Mouse (Mus musculus) stomach, embryonic 15.5 days (tissue): ENCODE measurements around the gene Fmnl2. TPM values are rescaled to one million over a fixed set of nuclear protein-coding genes. Genes with fewer than 3 reads are reported as not detected.

Experiments
- ATAC-seq: fragments of 200-750 bp; cut with Nextera tagmentation; 2 replicates; pipeline ENCODE4 v1.8.0; 2017; ENCODE audit warnings: low read depth, moderate number of reproducible peaks, moderate TSS enrichment; ENCODE audit not compliant: insufficient read depth, low FRiP score
- H3K27ac ChIP-seq: fragments of 300-500 bp; sonication (generic); 2 replicates; pipeline ENCODE4 v1.5.1; 2015; ENCODE audit warnings: mild to moderate bottlenecking, inconsistent platforms
- H3K27me3 ChIP-seq: fragments of 300-500 bp; sonication (generic); replicated peaks from 2 replicates; pipeline ENCODE4 v1.6.1; 2015; ENCODE audit warnings: inconsistent platforms
- H3K36me3 ChIP-seq: fragments of 300-500 bp; sonication (generic); 2 replicates; pipeline ENCODE4 v1.6.1; 2015; ENCODE audit warnings: inconsistent platforms
- H3K4me1 ChIP-seq: fragments of 300-500 bp; sonication (generic); 2 replicates; pipeline ENCODE4 v1.6.1; 2015; ENCODE audit warnings: inconsistent platforms
- H3K4me2 ChIP-seq: fragments of 300-500 bp; sonication (generic); 2 replicates; pipeline ENCODE4 v1.6.1; 2015; ENCODE audit warnings: mild to moderate bottlenecking, inconsistent platforms
- H3K4me3 ChIP-seq: fragments of 300-500 bp; sonication (generic); replicated peaks from 2 replicates; pipeline ENCODE4 v1.5.1; 2015; ENCODE audit warnings: inconsistent platforms
- H3K9ac ChIP-seq: fragments of 300-500 bp; sonication (generic); 2 replicates; pipeline ENCODE4 v1.6.1; 2015; ENCODE audit warnings: inconsistent platforms
- H3K9me3 ChIP-seq: fragments of 300-500 bp; sonication (generic); 2 replicates; pipeline ENCODE4 v1.6.1; 2016; ENCODE audit warnings: inconsistent platforms
- WGBS: fragments of 180-500 bp; shearing (Covaris S2); methylation state at CpG from one replicate; pipeline ENCODE4 v1.1.7; 2015; 5-methylcytosine and 5-hydroxymethylcytosine counted together
- polyA plus RNA-seq: library from polyadenylated mRNA; unstranded; fragments of >200 nt; fragmentation: Nextera tagmentation; extraction: Ambion mirVana; gene quantifications from 2 replicates; pipeline ENCODE4 v1.2.1, GENCODE M21; 2015

Fmnl2 gene
- polyA plus RNA-seq, 1 experiment from 2014 or later, result 4.7 TPM

GRCm38 (mm10) chr2:52894983-52895621 lies 37.4 kb downstream of the Fmnl2 start:
- H3K9ac ChIP-seq, result no peak overlapping the region
- H3K36me3 ChIP-seq, result no peaks in the 10 kb centered on the region
- H3K9me3 ChIP-seq, result no peaks in the 10 kb centered on the region
- H3K4me3 ChIP-seq, result no peak overlapping the region
- no peak overlapping the region for H3K4me2 ChIP-seq
- H3K4me1 ChIP-seq, result peaks cover 8% of the 10 kb centered on the region
- ATAC-seq, result peak; percentile 23; the same call in 1 of the 2 replicates
- no peak overlapping the region for H3K27ac ChIP-seq
- WGBS, result 61% methylated on average over 6 of the region's 6 CpGs
- no peaks in the 10 kb centered on the region for H3K27me3 ChIP-seq

- Histone ChIP-seq H3K9ac (no peak overlapping the region), H3K27me3 (no peaks in the 10 kb centered on the region), H3K9me3 (no peaks in the 10 kb centered on the region), H3K4me1 (peaks cover 8% of the 10 kb centered on the region), H3K4me3 (no peak overlapping the region), H3K27ac (no peak overlapping the region), H3K4me2 (no peak overlapping the region), H3K36me3 (no peaks in the 10 kb centered on the region)
- WGBS, result 50% methylated on average over 3 of the region's 3 CpGs
- ATAC-seq, result no peak
These were observed 39.3 kb downstream of the Fmnl2 start for GRCm38 (mm10) chr2:52896995-52897394.

- H3K4me1 ChIP-seq, result peaks cover 6% of the 10 kb centered on the region
- H3K27ac ChIP-seq, result no peak overlapping the region
- no peak overlapping the region for H3K4me3 ChIP-seq
- 86% methylated on average over 4 of the region's 4 CpGs for WGBS
- no peaks in the 10 kb centered on the region for H3K27me3 ChIP-seq
- no peaks in the 10 kb centered on the region for H3K9me3 ChIP-seq
- no peak for ATAC-seq
- no peak overlapping the region for H3K9ac ChIP-seq
- no peak overlapping the region for H3K4me2 ChIP-seq
- no peaks in the 10 kb centered on the region for H3K36me3 ChIP-seq
These were observed 43.1 kb downstream of the Fmnl2 start for GRCm38 (mm10) chr2:52900780-52901179.

GRCm38 (mm10) chr2:52901300-52902013 lies 43.8 kb downstream of the Fmnl2 start:
- Histone ChIP-seq H3K27me3 (no peaks in the 10 kb centered on the region), H3K9me3 (no peaks in the 10 kb centered on the region)

GRCm38 (mm10) chr2:52902456-52902855 lies 44.8 kb downstream of the Fmnl2 start:
- no peaks in the 10 kb centered on the region for H3K36me3 ChIP-seq
- H3K4me3 ChIP-seq, result no peak overlapping the region
- H3K9ac ChIP-seq, result no peak overlapping the region
- no peaks in the 10 kb centered on the region for H3K9me3 ChIP-seq
- peaks cover 6% of the 10 kb centered on the region for H3K4me1 ChIP-seq
- no peaks in the 10 kb centered on the region for H3K27me3 ChIP-seq
- no peak overlapping the region for H3K27ac ChIP-seq
- no peak for ATAC-seq
- WGBS, result 73% methylated on average over 3 of the region's 3 CpGs
- no peak overlapping the region for H3K4me2 ChIP-seq

More at GRCm38 (mm10) chr2:52901300-52902013, 43.8 kb downstream of the Fmnl2 start:
- no peak overlapping the region for H3K9ac ChIP-seq
- no peak overlapping the region for H3K4me2 ChIP-seq
- peaks cover 6% of the 10 kb centered on the region for H3K4me1 ChIP-seq
- no peak overlapping the region for H3K27ac ChIP-seq
- ATAC-seq, result no peak
- H3K4me3 ChIP-seq, result no peak overlapping the region
- WGBS, result 81% methylated on average over 6 of the region's 6 CpGs
- H3K36me3 ChIP-seq, result no peaks in the 10 kb centered on the region

- Histone ChIP-seq H3K36me3 (no peaks in the 10 kb centered on the region), H3K27me3 (no peaks in the 10 kb centered on the region), H3K4me1 (peaks cover 6% of the 10 kb centered on the region), H3K4me3 (no peak overlapping the region), H3K4me2 (no peak overlapping the region), H3K9ac (no peak overlapping the region), H3K27ac (no peak overlapping the region), H3K9me3 (no peaks in the 10 kb centered on the region)
- no peak for ATAC-seq
- WGBS, result 53% methylated on average over 8 of the region's 8 CpGs
These were observed 45.7 kb downstream of the Fmnl2 start for GRCm38 (mm10) chr2:52903228-52903963.

- Histone ChIP-seq H3K9ac (no peak overlapping the region), H3K4me3 (no peak overlapping the region), H3K9me3 (no peaks in the 10 kb centered on the region), H3K27me3 (no peaks in the 10 kb centered on the region), H3K4me1 (peaks cover 6% of the 10 kb centered on the region), H3K27ac (no peak overlapping the region), H3K4me2 (no peak overlapping the region), H3K36me3 (no peaks in the 10 kb centered on the region)
- WGBS, result 68% methylated on average over 5 of the region's 5 CpGs
- ATAC-seq, result no peak
These were observed 46.9 kb downstream of the Fmnl2 start for GRCm38 (mm10) chr2:52904526-52904925.

GRCm38 (mm10) chr2:52913311-52913710 lies 55.7 kb downstream of the Fmnl2 start:
- Histone ChIP-seq H3K9ac (no peak overlapping the region), H3K27me3 (no peaks in the 10 kb centered on the region), H3K27ac (no peak overlapping the region), H3K4me1 (no peaks in the 10 kb centered on the region), H3K4me2 (no peak overlapping the region), H3K9me3 (no peaks in the 10 kb centered on the region), H3K4me3 (no peak overlapping the region), H3K36me3 (no peaks in the 10 kb centered on the region)
- 36% methylated on average over 2 of the region's 2 CpGs for WGBS
- no peak for ATAC-seq

GRCm38 (mm10) chr2:52913746-52914145 lies 56.1 kb downstream of the Fmnl2 start:
- Histone ChIP-seq H3K36me3 (no peaks in the 10 kb centered on the region), H3K27ac (no peak overlapping the region), H3K4me1 (no peaks in the 10 kb centered on the region), H3K9ac (no peak overlapping the region), H3K27me3 (no peaks in the 10 kb centered on the region), H3K4me3 (no peak overlapping the region), H3K9me3 (no peaks in the 10 kb centered on the region), H3K4me2 (no peak overlapping the region)
- WGBS, result 26% methylated on average over 5 of the region's 5 CpGs
- peak; percentile 39; the same call in 1 of the 2 replicates for ATAC-seq

- H3K4me3 ChIP-seq, result no peak overlapping the region
- WGBS, result 77% methylated on average over 5 of the region's 5 CpGs
- H3K27ac ChIP-seq, result no peak overlapping the region
- no peaks in the 10 kb centered on the region for H3K27me3 ChIP-seq
- no peak for ATAC-seq
- H3K9me3 ChIP-seq, result no peaks in the 10 kb centered on the region
- no peaks in the 10 kb centered on the region for H3K36me3 ChIP-seq
- no peak overlapping the region for H3K4me2 ChIP-seq
- no peaks in the 10 kb centered on the region for H3K4me1 ChIP-seq
- H3K9ac ChIP-seq, result no peak overlapping the region
These were observed 57.9 kb downstream of the Fmnl2 start for GRCm38 (mm10) chr2:52915536-52915935.

GRCm38 (mm10) chr2:52918094-52918493 lies 60.4 kb downstream of the Fmnl2 start:
- Histone ChIP-seq H3K36me3 (no peaks in the 10 kb centered on the region), H3K4me3 (no peak overlapping the region), H3K27me3 (no peaks in the 10 kb centered on the region), H3K27ac (no peak overlapping the region), H3K4me2 (no peak overlapping the region), H3K9ac (no peak overlapping the region), H3K4me1 (no peaks in the 10 kb centered on the region), H3K9me3 (no peaks in the 10 kb centered on the region)
- WGBS, result 58% methylated on average over 5 of the region's 5 CpGs
- no peak for ATAC-seq
